14 mouse cellular contexts compared by ENCODE assay signal in the genomic region with DNA sequence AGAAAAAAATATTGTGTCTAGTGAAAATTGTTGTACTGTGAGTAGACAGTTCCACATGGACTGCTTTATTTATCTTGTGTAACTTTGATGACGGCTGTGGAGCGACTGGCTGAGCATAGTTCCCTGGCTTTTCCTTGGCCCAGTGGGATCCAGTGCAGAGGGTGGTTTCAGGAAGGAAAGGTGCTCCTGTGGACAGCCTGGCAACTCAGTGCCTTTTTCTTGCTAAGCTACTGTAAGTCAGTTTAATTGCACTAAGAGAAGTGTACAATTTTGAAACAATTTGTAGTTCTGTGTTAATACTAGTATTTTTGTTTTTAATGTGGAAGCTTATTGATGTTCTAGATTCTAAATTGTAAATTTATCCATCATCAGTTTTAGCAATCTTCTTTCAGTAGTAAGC.
"Had no signal": no experiment of that assay in that cellular context is flagged by ENCODE, and none has a peak within 500 bp of the region (broad histone marks: within the 10 kb centered on the region; RNA-seq: fewer than 3 reads in every experiment).

No protein-coding gene starts in this region.

- H3K36me3 ChIP-seq: limb, embryonic 12.5 days; limb, embryonic 15.5 days; liver, embryonic 13.5 days; midbrain, embryonic 12.5 days; stomach, embryonic 15.5 days had no signal

- H3K9me3 ChIP-seq: limb, embryonic 12.5 days; limb, embryonic 15.5 days; liver, embryonic 13.5 days; midbrain, embryonic 12.5 days; stomach, embryonic 15.5 days had no signal

- H3K4me2 ChIP-seq: limb, embryonic 12.5 days; limb, embryonic 15.5 days; liver, embryonic 13.5 days; midbrain, embryonic 12.5 days; stomach, embryonic 15.5 days had no signal

- ATAC-seq: midbrain, embryonic 16.5 days had no signal

- H3K27ac ChIP-seq: limb, embryonic 12.5 days; limb, embryonic 15.5 days; liver, embryonic 13.5 days; midbrain, embryonic 12.5 days; stomach, embryonic 15.5 days had no signal

- H3K27me3 ChIP-seq: limb, embryonic 12.5 days; limb, embryonic 15.5 days; liver, embryonic 13.5 days; midbrain, embryonic 12.5 days; stomach, embryonic 15.5 days had no signal

- DNase-seq: kidney, adult 18-20 months; kidney, adult 9 months; kidney, postnatal 14 days; kidney, postnatal 4 days; left cerebral cortex, postnatal 4 days; liver, embryonic 13.5 days; lung, adult 2 months; thymus, postnatal 25 days had no signal

- H3K4me3 ChIP-seq: limb, embryonic 12.5 days; limb, embryonic 15.5 days; liver, embryonic 13.5 days; midbrain, embryonic 12.5 days; myocyte; stomach, embryonic 15.5 days had no signal

- H3K4me1 ChIP-seq: limb, embryonic 15.5 days; liver, embryonic 13.5 days; stomach, embryonic 15.5 days had no signal

- H3K9ac ChIP-seq: limb, embryonic 12.5 days; limb, embryonic 15.5 days; liver, embryonic 13.5 days; midbrain, embryonic 12.5 days; stomach, embryonic 15.5 days had no signal
